Mouse (Mus musculus) monocyte, adult 2 months (primary cell): ENCODE measurements around the gene Card19.

Source experiments
- DNase-seq, 2 experiments: peaks; one replicate each; pipeline ENCODE4 v3.0.0; 2022; ENCODE audit warnings: low spot score in 2 of 2, low read depth in 1 of 2

The Card19 gene

GRCm38 (mm10) chr13:49215504-49216219, at the start of gene Card19:
Gene Card19, minus strand, starts transcription at chr13:49216037.
- peak; percentile 97 to 99 for DNase-seq

GRCm38 (mm10) chr13:49260036-49260722, 44.3 kb upstream of the Card19 start:
- DNase-seq: no peak

- no peak for DNase-seq
These were observed 42.0 kb upstream of the Card19 start for GRCm38 (mm10) chr13:49257819-49258313.

- no peak for DNase-seq
These were observed 36.9 kb upstream of the Card19 start for GRCm38 (mm10) chr13:49252746-49253145.

- DNase-seq: peak; percentile 22 to 33
These were observed 36.3 kb upstream of the Card19 start for GRCm38 (mm10) chr13:49252113-49252512.

- no peak for DNase-seq
These were observed 35.1 kb upstream of the Card19 start for GRCm38 (mm10) chr13:49250716-49251517.

GRCm38 (mm10) chr13:49249634-49250033, 33.8 kb upstream of the Card19 start:
- DNase-seq: no peak

GRCm38 (mm10) chr13:49248923-49249322, 33.1 kb upstream of the Card19 start:
- DNase-seq: no peak

GRCm38 (mm10) chr13:49248467-49248862, 32.6 kb upstream of the Card19 start, which contains the start of gene Susd3:
Gene Susd3, minus strand, starts transcription at chr13:49248706.
- DNase-seq: no peak

- no peak for DNase-seq
These were observed 32.1 kb upstream of the Card19 start for GRCm38 (mm10) chr13:49247740-49248466.

- DNase-seq: no peak
These were observed 31.4 kb upstream of the Card19 start for GRCm38 (mm10) chr13:49247232-49247739.

GRCm38 (mm10) chr13:49246626-49247025, 30.8 kb upstream of the Card19 start:
- DNase-seq: no peak

GRCm38 (mm10) chr13:49246011-49246410, 30.2 kb upstream of the Card19 start:
- no peak for DNase-seq

GRCm38 (mm10) chr13:49245251-49245650, 29.4 kb upstream of the Card19 start:
- no peak for DNase-seq

GRCm38 (mm10) chr13:49243492-49243891, 27.7 kb upstream of the Card19 start:
- no peak for DNase-seq

GRCm38 (mm10) chr13:49242321-49243065, 26.7 kb upstream of the Card19 start:
- peak; percentile 50 to 71 for DNase-seq

GRCm38 (mm10) chr13:49238737-49239136, 22.9 kb upstream of the Card19 start:
- no peak for DNase-seq

GRCm38 (mm10) chr13:49237617-49238016, 21.8 kb upstream of the Card19 start:
- no peak for DNase-seq

GRCm38 (mm10) chr13:49234711-49235110, 18.9 kb upstream of the Card19 start:
- no peak for DNase-seq
